Mouse (Mus musculus) lung, adult 2 months (tissue): ENCODE data around the gene Fev. TPM values are rescaled to one million over a fixed set of nuclear protein-coding genes. Genes with fewer than 3 reads are reported as not detected.

Source experiments
- DNase-seq: peaks from one replicate; pipeline ENCODE4 v3.0.0; 2022
- H3K4me1 ChIP-seq: fragments of 200-500 bp; 2 replicates; pipeline ENCODE4 v1.6.1; 2011; ENCODE audit warnings: low read length; ENCODE audit not compliant: control insufficient read depth, insufficient read depth
- H3K4me3 ChIP-seq: fragments of 200-500 bp; replicated peaks from 2 replicates; pipeline ENCODE3; 2011; ENCODE audit warnings: low read depth, mild to moderate bottlenecking, control low read depth, low read length; ENCODE audit errors: extremely low read depth
- CTCF ChIP-seq: fragments of 200-500 bp; IDR thresholded peaks from 2 replicates; pipeline ENCODE4 v1.5.1; 2011; ENCODE audit warnings: mild to moderate bottlenecking, low read length, control low read depth; ENCODE audit not compliant: insufficient read depth
- POLR2A ChIP-seq: fragments of 200-500 bp; IDR thresholded peaks from 2 replicates; pipeline ENCODE4 v1.6.1; 2011; ENCODE audit warnings: low read depth, mild to moderate bottlenecking, control low read depth, low read length, borderline replicate concordance; ENCODE audit errors: extremely low read depth
- WGBS: fragments of 180-500 bp; shearing (Covaris S2); methylation state at CpG from one replicate; pipeline ENCODE4 v1.1.7; 2018; 5-methylcytosine and 5-hydroxymethylcytosine counted together
- polyA plus RNA-seq: library from polyadenylated mRNA; depleted of rRNA; stranded (reverse); fragments of >200 nt; gene quantifications from 2 replicates; pipeline ENCODE4 v1.2.3, GENCODE M21; 2012; rRNA removed

Fev gene
- polyA plus RNA-seq, 1 experiment, result not detected

GRCm38 (mm10) chr1:74843090-74843489 lies 42.1 kb downstream of the Fev start:
- Histone ChIP-seq H3K4me3 (no peak overlapping the region), H3K4me1 (no peaks in the 10 kb centered on the region)
- WGBS, result 74% methylated on average over 5 of the region's 5 CpGs
- no peak for DNase-seq
- no peak for TF ChIP-seq CTCF
- TF ChIP-seq POLR2A, result no peak

- Histone ChIP-seq H3K4me3 (no peak overlapping the region), H3K4me1 (no peaks in the 10 kb centered on the region)
- WGBS, result 74% methylated on average over 3 of the region's 3 CpGs
- no peak for DNase-seq
- no peak for TF ChIP-seq POLR2A
- TF ChIP-seq CTCF, result no peak
These were observed 52.0 kb downstream of the Fev start for GRCm38 (mm10) chr1:74833255-74833654.

Other genes starting within 250 kb of the Fev start
- 13.7 and 16.1 TPM in 2 replicates for gene Ttll4, start 223.7 kb downstream of the Fev start, polyA plus RNA-seq
- 16.9 and 25.4 TPM in 2 replicates for gene Cyp27a1, start 171.8 kb downstream of the Fev start, polyA plus RNA-seq
- 5.9 and 11.4 TPM in 2 replicates for gene Prkag3, start 136.2 kb downstream of the Fev start, polyA plus RNA-seq
- 0.55 and 0.65 TPM in 2 replicates for gene Wnt6, start 113.5 kb downstream of the Fev start, polyA plus RNA-seq
- 0.08 and 2.6 TPM in 2 replicates for gene Wnt10a, start 93.9 kb downstream of the Fev start, polyA plus RNA-seq
- gene Cdk5r2, start 30.5 kb downstream of the Fev start, polyA plus RNA-seq, result 0.08 and 0.09 TPM in 2 replicates
- gene Cryba2, start 7.7 kb upstream of the Fev start, polyA plus RNA-seq, result not detected in 2 replicates
- gene Cfap65, start 50.2 kb upstream of the Fev start, polyA plus RNA-seq, result 23.0 and 27.7 TPM in 2 replicates
- 0.54 and 1.2 TPM in 2 replicates for gene Ihh, start 66.3 kb upstream of the Fev start, polyA plus RNA-seq
- gene Nhej1, start 239.8 kb upstream of the Fev start, polyA plus RNA-seq, result 1.8 and 2.7 TPM in 2 replicates
- gene Slc23a3, start 248.5 kb upstream of the Fev start, polyA plus RNA-seq, result 1.4 and 2.0 TPM in 2 replicates